Mouse (Mus musculus): Measurements from ENCODE around the gene Dzip1.

Gene Dzip1

DNA sequence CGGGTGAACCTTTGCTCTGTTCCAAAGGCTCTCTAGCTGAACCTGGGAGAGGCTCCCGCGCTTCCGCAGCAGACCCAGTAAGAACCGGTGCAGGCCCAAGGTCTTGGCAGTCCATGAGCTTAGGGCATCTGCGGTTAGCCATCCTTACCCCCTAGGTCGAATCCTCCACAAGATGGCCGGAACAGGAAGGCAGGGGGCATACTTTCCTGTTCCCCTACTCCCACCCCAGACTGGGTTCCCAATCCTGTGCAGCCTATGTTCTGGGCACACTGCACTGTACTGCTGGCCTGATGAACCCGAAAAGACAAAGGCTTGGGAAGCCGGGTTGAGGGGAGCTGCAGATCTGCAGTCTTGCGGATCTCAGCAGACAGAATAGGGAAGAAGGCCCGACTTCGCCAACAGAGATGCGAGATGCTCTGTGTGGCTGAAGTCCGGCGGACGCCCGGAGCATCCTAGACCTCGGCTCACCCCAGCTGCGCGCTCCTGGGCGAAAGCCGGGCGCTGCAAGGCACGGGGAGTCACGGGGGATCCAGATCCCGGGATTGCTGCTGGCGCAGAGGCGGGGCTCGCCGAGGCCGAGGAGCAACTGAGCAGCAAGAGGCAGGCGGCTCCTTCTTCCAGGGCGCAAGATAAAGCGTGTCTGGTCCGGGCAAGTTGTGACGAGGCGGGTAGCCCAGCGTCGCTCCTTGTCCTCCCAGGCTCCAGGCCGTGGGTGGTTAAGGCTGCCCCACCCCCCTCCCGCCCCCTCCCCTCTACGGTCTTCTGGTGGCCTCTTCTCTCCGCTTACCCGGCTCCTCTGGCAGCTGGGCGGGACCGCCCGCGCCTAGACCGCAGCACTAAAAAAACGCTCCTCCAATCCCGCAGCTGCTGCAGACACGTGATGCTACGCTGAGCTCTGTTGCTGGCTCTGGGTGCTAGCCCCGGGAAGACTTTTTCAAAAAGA lies at the start of gene Dzip1:
Gene Dzip1, minus strand, starts transcription at position 788 of the 943 bp plus-strand sequence.
- peak; percentile 74 to 84 for DNase-seq

GRCm38 (mm10) chr14:118972268-118972667 lies 47.0 kb upstream of the Dzip1 start:
- no peak for DNase-seq

DNA sequence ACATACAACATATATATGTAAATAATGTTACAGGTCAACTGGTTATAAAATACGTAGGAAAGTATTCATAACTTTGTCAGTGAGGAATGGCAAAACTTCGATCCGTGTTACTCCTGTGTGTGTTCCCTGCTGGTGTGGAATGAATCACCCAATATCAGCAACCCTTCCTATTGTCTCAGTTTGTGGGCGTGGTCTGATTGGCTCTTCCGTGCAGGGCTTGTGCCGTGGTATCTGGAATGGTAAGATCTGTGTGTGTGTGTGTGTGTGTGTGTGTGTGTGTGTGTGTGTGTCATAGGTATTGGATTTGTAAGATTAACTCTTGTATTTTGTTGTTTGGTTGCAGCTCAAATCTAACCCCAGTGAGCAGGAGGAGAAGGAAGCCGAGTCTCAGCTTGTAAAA lies 42.4 kb upstream of the Dzip1 start:
- DNase-seq: no peak

DNA sequence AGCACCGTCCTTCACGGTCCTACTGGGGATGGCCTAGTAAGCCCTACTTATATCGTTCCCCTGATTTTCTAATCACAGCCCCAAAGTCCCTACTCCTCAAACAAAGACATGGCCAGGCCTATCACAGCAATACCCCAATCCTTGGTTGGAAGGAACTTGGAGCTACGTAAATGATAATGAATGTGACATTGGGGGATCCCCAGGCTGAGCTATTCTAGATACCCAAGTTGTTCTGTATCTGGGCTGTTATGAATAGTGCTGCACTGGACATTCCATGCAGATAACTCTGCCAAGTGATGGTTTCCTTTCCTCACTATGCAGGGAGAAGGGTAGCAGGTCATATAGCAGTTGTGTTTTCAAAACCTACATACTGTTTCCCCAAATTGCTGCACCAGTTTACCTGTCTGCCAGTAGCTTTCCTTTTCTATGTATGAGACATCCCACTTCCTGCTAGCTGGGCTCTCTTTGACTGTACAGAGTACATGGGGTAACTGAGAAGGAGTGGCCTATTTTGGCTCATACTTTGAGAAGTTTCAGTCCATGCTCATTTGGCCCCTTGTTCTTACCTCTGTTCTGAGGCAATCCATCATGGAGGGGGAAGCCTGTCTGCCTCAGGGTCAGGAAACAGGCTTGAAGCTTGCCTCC lies 40.2 kb upstream of the Dzip1 start:
- no peak for DNase-seq

DNA sequence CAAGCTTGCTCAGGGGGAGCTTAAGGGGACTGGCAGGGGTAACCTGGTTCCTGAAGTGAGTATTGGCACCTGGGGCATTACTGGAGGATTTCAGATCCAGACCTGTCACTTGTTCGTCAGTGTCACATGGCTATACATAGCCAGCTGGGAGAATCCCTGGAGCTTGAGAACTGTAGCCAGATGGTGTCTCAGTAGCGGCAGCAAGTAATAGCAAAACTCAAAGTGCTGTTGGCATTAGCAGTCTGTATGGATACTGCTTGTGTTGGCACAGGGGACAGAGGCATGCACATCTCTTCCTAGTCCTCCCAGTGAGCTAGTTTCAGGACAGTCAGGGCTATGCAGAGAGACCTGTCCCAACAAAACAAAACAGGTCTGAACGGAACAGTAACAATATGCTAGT lies 32.8 kb upstream of the Dzip1 start:
- no peak for DNase-seq

GRCm38 (mm10) chr14:118951912-118952583 lies 26.8 kb upstream of the Dzip1 start:
- DNase-seq: no peak

DNA sequence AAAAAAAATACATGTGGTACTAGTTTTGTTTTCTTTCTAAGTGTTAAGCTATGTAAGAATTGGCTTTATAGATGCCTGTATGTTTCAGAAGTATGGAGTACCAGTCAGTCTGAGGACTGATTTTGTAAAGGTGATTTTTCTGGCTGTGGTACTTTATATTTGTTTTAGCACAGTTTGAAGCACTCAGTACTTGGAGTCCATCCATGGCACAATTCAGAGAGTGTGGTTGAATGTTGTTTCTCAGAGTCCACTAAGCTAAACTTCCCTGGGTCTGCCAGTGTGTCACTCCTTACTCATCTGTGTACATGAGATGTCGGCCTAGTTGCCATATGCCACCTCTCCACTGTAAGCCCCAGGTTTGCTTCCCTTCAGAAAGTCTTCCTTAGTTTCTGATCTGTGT lies 23.6 kb upstream of the Dzip1 start:
- no peak for DNase-seq

DNA sequence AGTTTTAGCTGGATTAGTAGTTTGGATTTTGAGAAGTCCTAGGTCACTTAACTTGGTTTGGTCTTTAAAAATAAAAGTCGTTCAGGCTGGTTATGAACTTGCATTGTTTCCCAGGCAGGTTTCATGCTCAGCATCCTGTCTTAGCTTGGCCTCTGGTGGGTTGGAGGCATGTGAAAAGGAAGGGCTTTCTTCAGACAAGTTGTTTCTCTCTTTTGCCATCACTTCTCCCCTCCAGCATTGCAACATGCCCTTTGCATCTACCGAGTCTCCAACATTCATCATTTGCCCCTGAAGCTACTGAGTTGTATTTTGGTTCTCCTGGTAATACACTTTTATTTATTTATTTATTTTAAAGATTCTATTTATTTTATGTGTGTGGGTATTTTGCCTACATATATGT lies 19.4 kb upstream of the Dzip1 start:
- DNase-seq: no peak

DNA sequence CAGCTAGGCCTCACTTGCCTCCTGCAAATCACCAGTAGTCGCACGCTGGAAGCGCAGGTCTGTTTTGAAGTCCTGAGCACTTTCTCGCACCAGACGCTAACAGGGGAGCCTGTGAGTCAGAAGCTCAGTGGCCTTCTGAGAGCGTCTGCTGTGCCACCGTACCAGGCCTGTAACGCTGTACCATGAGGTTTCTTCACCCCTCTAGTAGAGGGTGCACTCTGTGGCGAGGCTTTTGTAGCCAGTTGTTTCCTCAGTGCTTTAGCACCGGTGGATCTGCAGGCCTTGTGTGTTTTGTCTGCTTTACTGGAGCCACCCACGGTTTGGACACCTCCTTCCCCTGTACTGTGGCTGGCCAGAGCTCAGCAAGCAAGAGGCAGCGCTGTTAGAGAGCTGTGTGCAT lies 16.8 kb upstream of the Dzip1 start:
- DNase-seq: no peak

DNA sequence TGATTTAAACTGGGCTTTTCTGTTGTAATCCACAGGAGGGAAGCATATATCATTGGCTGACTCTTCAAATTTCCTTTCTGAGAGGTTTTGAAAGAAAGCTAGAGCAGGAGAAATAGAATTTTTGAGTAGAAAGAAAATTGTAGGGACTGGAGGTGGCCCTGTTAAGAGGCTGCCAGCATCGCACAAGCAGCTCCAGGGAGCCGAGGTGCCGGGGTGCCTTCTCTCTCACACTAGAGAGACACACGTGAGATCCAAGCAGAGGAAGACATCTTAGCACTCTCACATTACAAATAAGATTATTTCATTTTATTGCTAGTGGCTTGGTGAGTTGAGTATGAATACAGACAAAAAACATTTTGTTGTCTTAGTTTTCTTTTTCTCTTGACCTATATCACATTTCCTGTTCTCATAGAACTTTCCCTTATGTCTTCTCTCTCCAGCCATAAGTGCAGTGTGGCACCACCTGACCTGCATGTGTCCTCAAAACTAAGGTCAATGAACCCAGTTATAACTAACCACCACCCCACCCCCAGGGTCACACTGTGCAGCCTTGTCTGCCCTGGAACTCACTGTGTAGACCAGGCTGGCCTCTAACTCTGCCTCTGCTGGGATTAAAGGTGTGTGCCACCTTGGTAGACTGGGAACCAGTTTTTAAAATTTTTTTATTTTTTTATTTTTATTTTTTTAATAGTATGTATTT lies 15.7 kb upstream of the Dzip1 start:
- DNase-seq: no peak

DNA sequence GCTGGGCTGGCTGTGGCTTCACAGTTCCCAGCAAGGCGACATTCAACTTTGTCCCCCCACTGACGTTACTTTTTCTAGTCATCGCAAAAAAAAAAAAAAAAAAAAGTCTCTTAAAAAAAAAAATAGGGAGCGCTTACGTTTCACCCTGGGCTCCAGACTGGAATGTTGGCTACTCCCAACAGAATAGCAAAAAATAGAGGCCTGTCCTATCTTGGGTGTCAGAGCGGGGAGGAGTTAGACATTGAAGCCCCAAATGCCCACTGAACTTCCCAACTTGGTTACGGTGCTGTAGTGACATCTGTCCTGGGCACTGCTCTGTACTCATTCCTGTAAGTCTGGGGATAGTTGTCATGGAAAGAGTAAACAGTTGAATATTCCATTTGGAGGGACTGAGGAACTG lies 13.3 kb upstream of the Dzip1 start:
- no peak for DNase-seq

GRCm38 (mm10) chr14:118937533-118938492 lies 12.6 kb upstream of the Dzip1 start, which contains the start of gene Dnajc3:
Gene Dnajc3 (plus strand): TSS chr14:118937976.
- peak; percentile 99 to 100 for DNase-seq

- DNase-seq: no peak
These were observed 11.7 kb upstream of the Dzip1 start for GRCm38 (mm10) chr14:118936952-118937351.

DNA sequence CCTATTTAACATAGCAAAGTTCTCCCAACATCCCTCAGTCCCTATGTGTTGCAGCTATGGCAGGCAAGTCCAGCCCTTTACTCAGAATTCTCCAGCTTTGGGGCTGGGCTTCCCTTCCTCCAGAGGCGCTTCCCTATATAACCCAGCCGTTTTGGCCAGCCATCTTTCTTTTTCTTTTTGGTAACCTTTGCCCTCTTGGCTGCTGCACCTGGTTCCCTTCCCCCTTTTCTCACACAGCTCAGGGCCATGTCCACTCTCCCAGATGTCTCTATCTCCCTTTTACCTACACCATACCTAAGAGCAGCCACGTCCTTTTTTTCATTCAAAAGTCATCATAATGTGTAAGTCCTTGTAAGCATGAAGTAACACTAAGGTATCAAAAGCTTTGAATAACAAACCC lies 11.0 kb upstream of the Dzip1 start:
- no peak for DNase-seq

DNA sequence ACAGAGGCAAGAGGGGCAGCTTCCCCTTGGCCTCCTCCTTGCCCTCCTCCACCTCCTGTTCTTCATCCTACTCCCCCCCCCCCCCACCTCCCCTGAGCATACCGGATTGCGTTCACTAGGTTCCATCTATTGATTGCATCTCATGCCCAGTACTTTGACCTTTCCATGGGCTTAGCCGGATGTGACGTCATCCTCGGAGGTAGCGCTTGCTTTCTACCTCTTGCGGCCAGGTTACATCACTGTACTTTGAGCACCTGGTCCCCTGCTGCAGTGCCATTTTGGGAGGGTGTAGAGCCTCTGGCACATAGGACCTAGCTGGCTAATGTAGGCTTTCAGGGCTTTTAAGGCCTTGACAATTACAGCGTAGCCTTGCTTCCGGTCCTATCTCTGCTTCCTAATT lies 9.4 kb upstream of the Dzip1 start:
- DNase-seq: no peak

GRCm38 (mm10) chr14:118932956-118933355 lies 7.7 kb upstream of the Dzip1 start:
- DNase-seq: no peak

DNA sequence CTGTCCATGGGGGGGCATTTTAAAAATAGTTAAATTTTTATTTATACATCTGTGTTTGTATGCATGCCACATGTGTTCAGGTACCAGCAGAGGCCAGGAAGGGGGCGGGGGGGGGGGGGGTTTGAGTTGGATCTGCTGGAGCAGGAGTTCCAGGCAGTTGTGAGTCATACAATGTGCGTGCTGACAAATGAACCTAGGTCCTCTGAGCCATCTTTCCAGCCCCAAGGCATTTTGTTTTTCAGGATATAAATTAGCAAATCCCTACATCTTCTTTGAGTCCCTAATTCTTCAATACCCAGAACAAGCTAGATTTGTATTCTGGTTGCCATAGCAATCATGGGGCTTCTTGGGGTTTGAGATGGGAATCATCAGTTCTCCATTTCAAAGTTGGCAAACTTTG lies 5.9 kb upstream of the Dzip1 start:
- DNase-seq: no peak

DNA sequence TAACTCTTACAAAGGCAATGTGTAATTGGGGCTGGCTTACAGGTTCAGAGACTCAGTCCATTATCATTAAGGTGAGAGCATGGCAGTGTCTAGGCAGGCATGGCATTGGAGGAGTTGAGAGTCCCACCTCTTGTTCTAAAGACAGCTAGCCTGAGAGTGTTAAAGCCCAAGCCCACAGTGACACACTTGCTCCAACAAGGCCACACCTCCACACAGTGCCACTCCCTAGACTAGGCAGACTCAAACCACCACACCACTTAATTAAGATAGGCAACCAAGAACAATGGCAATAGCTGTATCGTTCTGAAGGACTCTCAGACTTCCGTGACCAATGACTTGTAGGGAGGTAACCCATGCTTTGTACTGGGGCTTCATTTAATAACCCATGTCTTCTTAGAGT lies 5.5 kb upstream of the Dzip1 start:
- DNase-seq: no peak

DNA sequence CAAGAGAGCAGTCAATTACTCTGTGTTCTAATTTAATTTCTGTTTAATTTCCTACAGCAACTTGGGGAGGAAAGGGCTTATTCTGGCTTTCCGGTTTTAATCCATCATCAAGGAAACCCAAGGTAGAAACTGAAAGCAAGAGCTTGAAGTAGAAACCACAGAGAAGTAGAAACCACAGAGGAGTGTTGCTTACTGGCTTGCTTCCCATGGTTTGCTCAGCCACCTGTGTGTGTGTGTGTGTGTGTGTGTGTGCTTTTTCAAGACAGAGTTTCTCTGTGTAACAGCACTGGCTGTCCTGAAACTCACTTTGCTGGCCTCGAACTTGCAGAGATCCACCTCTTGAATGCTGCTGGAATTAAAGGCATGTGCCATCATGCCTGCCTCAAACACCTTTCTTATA lies 4.5 kb upstream of the Dzip1 start:
- no peak for DNase-seq

- no peak for DNase-seq
These were observed 3.3 kb upstream of the Dzip1 start for GRCm38 (mm10) chr14:118928565-118928964.

- DNase-seq: peak; percentile 62 to 73
These were observed 2.5 kb downstream of the Dzip1 start for GRCm38 (mm10) chr14:118922667-118923184.

Data from kidney, postnatal 4 days (tissue).